Mouse (Mus musculus): ENCODE data around the gene 4930558C23Rik. TPM values are rescaled to one million over a fixed set of nuclear protein-coding genes. Genes with fewer than 3 reads are reported as not detected.
A peak's percentile ranks its signal among the peaks of the same experiment; 100 is the strongest.
"Not testable (repeated sequence)": the region's sequence is repeated elsewhere in the genome, so short reads cannot be mapped to it uniquely, and the experiment has no call there.

4930558C23Rik gene
- polyA plus RNA-seq, 1 experiment from 2014 or later = not detected

DNA sequence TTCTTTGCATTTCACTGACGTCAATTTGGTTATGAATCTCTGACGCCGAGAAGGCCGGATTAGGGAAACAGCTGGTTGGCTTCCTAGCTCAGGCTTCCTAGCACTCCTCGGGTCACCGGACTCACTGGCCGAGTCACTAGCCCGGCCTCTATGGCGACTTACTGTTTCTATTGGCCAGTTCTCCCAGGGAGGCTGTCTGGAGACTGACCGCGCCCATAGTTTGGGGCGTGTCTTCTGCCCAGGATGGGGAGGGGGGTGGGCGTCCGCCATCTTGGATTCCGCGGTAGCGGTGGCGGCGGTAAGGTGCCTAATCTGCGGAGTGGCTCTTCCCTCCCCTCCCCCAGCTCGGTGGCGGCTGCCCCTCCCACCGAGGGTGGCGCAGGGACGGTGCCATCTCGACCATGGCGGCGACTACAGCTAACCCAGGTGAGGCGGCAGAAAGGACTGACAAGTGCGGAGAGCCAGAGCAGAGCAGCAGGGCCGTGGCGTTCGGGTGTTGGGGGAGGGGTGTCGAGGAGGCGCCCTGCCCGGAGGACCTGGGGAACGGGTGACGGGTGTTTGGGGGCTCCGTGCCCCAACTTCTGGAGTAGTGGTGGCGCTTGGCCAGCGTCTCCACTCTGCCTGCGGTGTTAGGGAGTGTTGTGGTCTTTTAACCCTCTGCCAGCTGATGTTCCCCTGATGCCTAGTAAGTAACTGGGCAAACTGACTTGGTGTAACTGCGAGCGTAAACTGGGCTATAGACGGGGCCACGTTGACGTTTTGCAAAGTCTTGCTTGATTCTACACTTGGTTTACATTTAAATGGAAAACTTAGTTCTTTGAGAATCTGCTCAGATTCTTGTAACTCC, 31.7 kb upstream of the 4930558C23Rik start, which contains the start of gene Arnt:
TSS of gene Arnt (plus strand) at position 253 of the 847 bp plus-strand sequence.
- Histone ChIP-seq H3K9me3 (ENCODE audit: control insufficient read depth, low read length) (no peaks in the 10 kb centered on the region), H3K4me1 (ENCODE audit: control insufficient read depth, insufficient read depth, low read length) (peaks cover 14% of the 10 kb centered on the region; the same call in 1 of the 2 replicates), H3K9ac (ENCODE audit: low read depth, low read length) (peak within 1 kb of the TSS; percentile 87), H3K36me3 (ENCODE audit: control insufficient read depth, insufficient read depth, low read length) (peaks cover 21% of the 10 kb centered on the region), H3K27me3 (replicated peaks; ENCODE audit: control insufficient read depth, insufficient read depth, low read length) (no peaks in the 10 kb centered on the region), H3K4me3 (ENCODE audit: low read depth, low read length) (peak within 1 kb of the TSS; percentile 87), H3K4me2 (ENCODE audit: low read depth, low read length) (peak within 1 kb of the TSS; percentile 68), H3K27ac (replicated peaks; ENCODE audit: low read depth, low read length) (peak within 1 kb of the TSS; percentile 84)
- under 1% methylated on average over 43 of the region's 47 CpGs for WGBS
- ATAC-seq (ENCODE audit: low read depth) (peak; percentile 99), DNase-seq (ENCODE audit: low spot score) (peak; percentile 98)

- Histone ChIP-seq H3K4me1 (ENCODE audit: control insufficient read depth, insufficient read depth, low read length) (peaks cover 14% of the 10 kb centered on the region; the same call in 1 of the 2 replicates), H3K27me3 (replicated peaks; ENCODE audit: control insufficient read depth, insufficient read depth, low read length) (no peaks in the 10 kb centered on the region), H3K36me3 (ENCODE audit: control insufficient read depth, insufficient read depth, low read length) (peaks cover 20% of the 10 kb centered on the region), H3K9me3 (ENCODE audit: control insufficient read depth, low read length) (no peaks in the 10 kb centered on the region), H3K4me2 (ENCODE audit: low read depth, low read length) (peak overlapping the region; percentile 68), H3K4me3 (ENCODE audit: low read depth, low read length) (peak overlapping the region; percentile 87), H3K9ac (ENCODE audit: low read depth, low read length) (peak overlapping the region; percentile 87; the same call in 1 of the 2 replicates), H3K27ac (replicated peaks; ENCODE audit: low read depth, low read length) (peak overlapping the region; percentile 84)
- DNase-seq (ENCODE audit: low spot score) (no peak), ATAC-seq (ENCODE audit: low read depth) (no peak)
- WGBS = 70% methylated on average over 10 of the region's 10 CpGs
These were observed 30.8 kb upstream of the 4930558C23Rik start for GRCm38 (mm10) chr3:95433301-95433915.

DNA sequence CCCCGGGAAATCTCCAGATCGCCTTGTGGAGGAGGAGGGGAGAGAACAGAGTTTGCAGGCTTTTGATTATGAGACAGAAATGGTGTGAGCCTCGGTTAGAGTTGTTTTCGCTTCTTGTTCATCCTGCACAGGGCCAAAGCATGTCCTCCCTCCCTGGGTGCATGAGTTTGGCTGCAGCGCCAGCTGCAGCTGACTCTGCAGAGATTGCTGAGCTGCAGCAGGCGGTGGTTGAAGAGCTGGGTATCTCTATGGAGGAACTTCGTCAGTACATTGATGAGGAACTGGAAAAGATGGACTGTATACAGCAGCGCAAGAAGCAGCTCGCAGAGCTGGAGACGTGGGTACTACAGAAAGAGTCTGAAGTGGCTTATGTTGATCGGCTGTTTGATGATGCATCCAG, 25.8 kb upstream of the 4930558C23Rik start:
- not testable (repeated sequence) for H3K4me2 ChIP-seq (ENCODE audit: low read depth, low read length); DNase-seq (ENCODE audit: low spot score); ATAC-seq (ENCODE audit: low read depth); H3K27me3 ChIP-seq (replicated peaks; ENCODE audit: control insufficient read depth, insufficient read depth, low read length); H3K9me3 ChIP-seq (ENCODE audit: control insufficient read depth, low read length); H3K4me3 ChIP-seq (ENCODE audit: low read depth, low read length); H3K36me3 ChIP-seq (ENCODE audit: control insufficient read depth, insufficient read depth, low read length); H3K4me1 ChIP-seq (ENCODE audit: control insufficient read depth, insufficient read depth, low read length); H3K9ac ChIP-seq (ENCODE audit: low read depth, low read length); H3K27ac ChIP-seq (replicated peaks; ENCODE audit: low read depth, low read length)
- WGBS = 83% methylated on average over 2 of the region's 11 CpGs

DNA sequence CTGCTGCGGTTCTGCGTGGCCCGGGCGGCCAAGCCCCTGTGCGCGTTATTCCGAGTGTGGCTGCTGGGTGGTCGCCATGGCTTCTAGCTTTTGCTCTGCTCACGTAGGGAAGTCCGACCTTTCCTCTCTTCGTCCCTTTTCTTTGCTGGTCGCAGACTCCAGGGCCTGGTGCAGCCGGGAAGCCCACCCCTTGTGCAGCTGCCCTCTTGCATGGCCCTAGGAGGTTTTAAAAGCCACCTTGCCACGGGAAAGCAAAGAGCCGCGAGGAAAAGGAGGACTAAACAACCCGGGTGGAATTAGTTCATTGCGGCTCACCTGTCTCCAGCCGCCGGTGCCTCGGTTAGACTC, 25.2 kb upstream of the 4930558C23Rik start:
- DNase-seq (ENCODE audit: low spot score); H3K27me3 ChIP-seq (replicated peaks; ENCODE audit: control insufficient read depth, insufficient read depth, low read length); H3K36me3 ChIP-seq (ENCODE audit: control insufficient read depth, insufficient read depth, low read length); H3K9me3 ChIP-seq (ENCODE audit: control insufficient read depth, low read length); H3K27ac ChIP-seq (replicated peaks; ENCODE audit: low read depth, low read length); H3K4me1 ChIP-seq (ENCODE audit: control insufficient read depth, insufficient read depth, low read length): not testable (repeated sequence)
- ATAC-seq (ENCODE audit: low read depth) = 0 out of 2 replicates have a peak, but pooled peaks have one; percentile 15
- Histone ChIP-seq H3K9ac (ENCODE audit: low read depth, low read length) (peak overlapping the region; percentile 49; the same call in 1 of the 2 replicates), H3K4me2 (ENCODE audit: low read depth, low read length) (peak overlapping the region; percentile 52), H3K4me3 (ENCODE audit: low read depth, low read length) (peak overlapping the region; percentile 29; the same call in 1 of the 2 replicates)
- 21% methylated on average over 6 of the region's 21 CpGs for WGBS

- not testable (repeated sequence) for H3K4me1 ChIP-seq (ENCODE audit: control insufficient read depth, insufficient read depth, low read length); H3K9me3 ChIP-seq (ENCODE audit: control insufficient read depth, low read length); DNase-seq (ENCODE audit: low spot score); H3K36me3 ChIP-seq (ENCODE audit: control insufficient read depth, insufficient read depth, low read length); H3K27me3 ChIP-seq (replicated peaks; ENCODE audit: control insufficient read depth, insufficient read depth, low read length); H3K27ac ChIP-seq (replicated peaks; ENCODE audit: low read depth, low read length)
- peak overlapping the region; percentile 52 for H3K4me2 ChIP-seq (ENCODE audit: low read depth, low read length)
- 56% methylated on average over 5 of the region's 33 CpGs for WGBS
- ATAC-seq (ENCODE audit: low read depth) = peak; percentile 62
- H3K4me3 ChIP-seq (ENCODE audit: low read depth, low read length) = peak overlapping the region; percentile 29; the same call in 1 of the 2 replicates
- H3K9ac ChIP-seq (ENCODE audit: low read depth, low read length) = 0 out of 2 replicates have a peak overlapping the region, but pooled peaks have one; percentile 49
These were observed 24.7 kb upstream of the 4930558C23Rik start for GRCm38 (mm10) chr3:95427117-95427890.

- WGBS = 91% methylated on average over 5 of the region's 5 CpGs
- not testable (repeated sequence) for H3K9ac ChIP-seq (ENCODE audit: low read depth, low read length); H3K9me3 ChIP-seq (ENCODE audit: control insufficient read depth, low read length); ATAC-seq (ENCODE audit: low read depth); H3K27ac ChIP-seq (replicated peaks; ENCODE audit: low read depth, low read length); H3K4me2 ChIP-seq (ENCODE audit: low read depth, low read length); H3K36me3 ChIP-seq (ENCODE audit: control insufficient read depth, insufficient read depth, low read length); DNase-seq (ENCODE audit: low spot score); H3K4me1 ChIP-seq (ENCODE audit: control insufficient read depth, insufficient read depth, low read length); H3K27me3 ChIP-seq (replicated peaks; ENCODE audit: control insufficient read depth, insufficient read depth, low read length); H3K4me3 ChIP-seq (ENCODE audit: low read depth, low read length)
These were observed 23.8 kb upstream of the 4930558C23Rik start for GRCm38 (mm10) chr3:95426476-95426875.

DNA sequence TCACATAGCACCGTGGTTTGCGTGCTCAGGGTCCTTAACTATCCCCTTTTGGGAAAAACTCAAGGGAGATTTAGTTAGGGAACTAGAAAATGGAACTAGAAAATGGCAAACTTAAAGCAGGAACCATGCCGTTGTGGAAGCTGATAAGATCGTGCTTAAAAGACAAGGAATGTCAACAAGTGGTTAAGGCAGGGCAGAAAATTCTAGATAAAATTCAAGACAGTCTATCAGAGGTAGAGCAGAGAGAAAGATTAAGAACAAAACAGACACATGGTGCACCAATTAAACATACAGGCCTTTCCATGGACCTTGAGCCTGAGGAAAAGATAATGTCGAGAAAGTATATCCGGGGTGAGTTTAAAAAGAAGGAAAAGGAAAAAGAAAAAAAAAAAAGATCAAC, 15.2 kb upstream of the 4930558C23Rik start:
- H3K36me3 ChIP-seq (ENCODE audit: control insufficient read depth, insufficient read depth, low read length) = no peaks in the 10 kb centered on the region
- no peak overlapping the region for H3K4me2 ChIP-seq (ENCODE audit: low read depth, low read length)
- 91% methylated on average over 6 of the region's 6 CpGs for WGBS
- H3K27ac ChIP-seq (replicated peaks; ENCODE audit: low read depth, low read length) = no peak overlapping the region
- H3K9me3 ChIP-seq (ENCODE audit: control insufficient read depth, low read length) = peaks cover 21% of the 10 kb centered on the region; the same call in 1 of the 2 replicates
- no peaks in the 10 kb centered on the region for H3K4me1 ChIP-seq (ENCODE audit: control insufficient read depth, insufficient read depth, low read length)
- H3K9ac ChIP-seq (ENCODE audit: low read depth, low read length) = no peak overlapping the region
- no peak overlapping the region for H3K4me3 ChIP-seq (ENCODE audit: low read depth, low read length)
- H3K27me3 ChIP-seq (replicated peaks; ENCODE audit: control insufficient read depth, insufficient read depth, low read length) = no peaks in the 10 kb centered on the region
- no peak for ATAC-seq (ENCODE audit: low read depth)
- no peak for DNase-seq (ENCODE audit: low spot score)

DNA sequence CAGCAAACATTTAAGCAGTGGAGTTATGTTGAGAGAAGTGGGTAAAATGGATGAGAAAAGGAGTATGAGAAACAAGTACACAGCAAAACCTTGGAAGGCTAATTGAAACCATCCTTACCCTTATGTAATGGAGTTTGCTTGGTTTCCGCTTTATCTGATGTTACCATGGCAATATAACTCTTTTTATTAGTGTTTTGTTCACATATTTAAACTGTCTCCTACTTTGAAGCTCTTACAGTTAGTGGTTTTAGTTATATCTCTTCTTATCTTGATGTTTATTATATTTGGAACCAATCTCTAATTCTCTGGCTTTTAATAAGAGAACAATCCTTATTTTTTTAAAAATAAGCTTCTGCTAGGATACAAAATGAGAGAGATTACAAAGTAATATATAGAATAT, 9.6 kb upstream of the 4930558C23Rik start:
- H3K27me3 ChIP-seq (replicated peaks; ENCODE audit: control insufficient read depth, insufficient read depth, low read length) = no peaks in the 10 kb centered on the region
- H3K27ac ChIP-seq (replicated peaks; ENCODE audit: low read depth, low read length) = no peak overlapping the region
- no peak for DNase-seq (ENCODE audit: low spot score)
- H3K4me1 ChIP-seq (ENCODE audit: control insufficient read depth, insufficient read depth, low read length) = no peaks in the 10 kb centered on the region
- no peak overlapping the region for H3K9ac ChIP-seq (ENCODE audit: low read depth, low read length)
- no peaks in the 10 kb centered on the region for H3K36me3 ChIP-seq (ENCODE audit: control insufficient read depth, insufficient read depth, low read length)
- WGBS = 75% methylated on average over 1 of the region's 1 CpGs
- H3K9me3 ChIP-seq (ENCODE audit: control insufficient read depth, low read length) = 0 out of 2 replicates have a peak, but pooled peaks cover 2% of the 10 kb centered on the region
- no peak overlapping the region for H3K4me2 ChIP-seq (ENCODE audit: low read depth, low read length)
- no peak overlapping the region for H3K4me3 ChIP-seq (ENCODE audit: low read depth, low read length)
- no peak for ATAC-seq (ENCODE audit: low read depth)

All from embryonic facial prominence, embryonic 14.5 days (tissue).